Mouse (Mus musculus) hindbrain, embryonic 15.5 days (tissue): ENCODE results near the gene Gm3233. TPM values are rescaled to one million over a fixed set of nuclear protein-coding genes. Genes with fewer than 3 reads are reported as not detected.
"Not testable (repeated sequence)": the region's sequence is repeated elsewhere in the genome, so short reads cannot be mapped to it uniquely, and the experiment has no call there.

ENCODE experiments used
- ATAC-seq: fragments of 200-750 bp; cut with Nextera tagmentation; 2 replicates; pipeline ENCODE4 v1.8.0; 2017; ENCODE audit warnings: low read depth, moderate number of reproducible peaks, moderate TSS enrichment; ENCODE audit not compliant: low FRiP score
- H3K27ac ChIP-seq: fragments of 300-500 bp; sonication (generic); replicated peaks from 2 replicates; pipeline ENCODE4 v1.5.1; 2015; ENCODE audit warnings: mild to moderate bottlenecking, inconsistent platforms
- H3K27me3 ChIP-seq: fragments of 300-500 bp; sonication (generic); 2 replicates; pipeline ENCODE4 v1.6.1; 2015; ENCODE audit warnings: control low read depth, inconsistent platforms
- H3K36me3 ChIP-seq: fragments of 300-500 bp; sonication (generic); 2 replicates; pipeline ENCODE4 v1.6.1; 2015; ENCODE audit warnings: control low read depth, inconsistent platforms
- H3K4me1 ChIP-seq: fragments of 300-500 bp; sonication (generic); replicated peaks from 2 replicates; pipeline ENCODE4 v1.6.1; 2015; ENCODE audit warnings: control low read depth, inconsistent platforms
- H3K4me2 ChIP-seq: fragments of 300-500 bp; sonication (generic); 2 replicates; pipeline ENCODE4 v1.6.1; 2015; ENCODE audit warnings: moderate library complexity, mild to moderate bottlenecking, inconsistent platforms
- H3K4me3 ChIP-seq: fragments of 300-500 bp; sonication (generic); 2 replicates; pipeline ENCODE4 v1.5.1; 2015; ENCODE audit warnings: mild to moderate bottlenecking, inconsistent platforms
- H3K9ac ChIP-seq: fragments of 300-500 bp; sonication (generic); 2 replicates; pipeline ENCODE4 v1.6.1; 2015; ENCODE audit warnings: inconsistent platforms
- H3K9me3 ChIP-seq: fragments of 300-500 bp; sonication (generic); 2 replicates; pipeline ENCODE4 v1.6.1; 2016; ENCODE audit warnings: control low read depth, inconsistent platforms
- WGBS: fragments of 180-500 bp; shearing (Covaris S2); methylation state at CpG from one replicate; pipeline ENCODE4 v1.1.7; 2015; 5-methylcytosine and 5-hydroxymethylcytosine counted together
- polyA plus RNA-seq: library from polyadenylated mRNA; unstranded; fragments of >200 nt; fragmentation: Nextera tagmentation; extraction: Ambion mirVana; gene quantifications from 2 replicates; pipeline ENCODE4 v1.2.1, GENCODE M21; 2015

Gene Gm3233
- polyA plus RNA-seq, 1 experiment from 2014 or later, result not detected

GRCm38 (mm10) chr10:77771225-77771624 lies 11.7 kb upstream of the Gm3233 start, which contains the start of gene Gm3238:
TSS of gene Gm3238 (minus strand) at chr10:77771325.
- not testable (repeated sequence) for H3K4me1 ChIP-seq, H3K9ac ChIP-seq, H3K27ac ChIP-seq, H3K9me3 ChIP-seq, H3K4me3 ChIP-seq, H3K36me3 ChIP-seq, H3K27me3 ChIP-seq, H3K4me2 ChIP-seq, ATAC-seq
- no CpG with 5 or more reads among the region's 1 CpGs for WGBS

GRCm38 (mm10) chr10:77769727-77770126 lies 10.2 kb upstream of the Gm3233 start:
- 86% methylated on average over 1 of the region's 1 CpGs for WGBS
- no peak for ATAC-seq
- Histone ChIP-seq H3K9me3 (no peaks in the 10 kb centered on the region), H3K4me1 (no peaks in the 10 kb centered on the region), H3K9ac (no peak overlapping the region), H3K27me3 (no peaks in the 10 kb centered on the region), H3K4me3 (no peak overlapping the region), H3K27ac (no peak overlapping the region), H3K4me2 (no peak overlapping the region), H3K36me3 (no peaks in the 10 kb centered on the region)

- Histone ChIP-seq H3K36me3 (no peaks in the 10 kb centered on the region), H3K27me3 (no peaks in the 10 kb centered on the region), H3K9me3 (no peaks in the 10 kb centered on the region), H3K4me1 (no peaks in the 10 kb centered on the region), H3K4me2 (no peak overlapping the region), H3K4me3 (no peak overlapping the region), H3K27ac (no peak overlapping the region), H3K9ac (no peak overlapping the region)
- no peak for ATAC-seq
These were observed 6.0 kb downstream of the Gm3233 start for GRCm38 (mm10) chr10:77753448-77753847.

- not testable (repeated sequence) for H3K27me3 ChIP-seq, H3K4me2 ChIP-seq, H3K27ac ChIP-seq, ATAC-seq, H3K4me1 ChIP-seq, H3K4me3 ChIP-seq, H3K9ac ChIP-seq, H3K36me3 ChIP-seq, H3K9me3 ChIP-seq
- WGBS, result 61% methylated on average over 3 of the region's 3 CpGs
These were observed 7.2 kb downstream of the Gm3233 start for GRCm38 (mm10) chr10:77752312-77752711.

DNA sequence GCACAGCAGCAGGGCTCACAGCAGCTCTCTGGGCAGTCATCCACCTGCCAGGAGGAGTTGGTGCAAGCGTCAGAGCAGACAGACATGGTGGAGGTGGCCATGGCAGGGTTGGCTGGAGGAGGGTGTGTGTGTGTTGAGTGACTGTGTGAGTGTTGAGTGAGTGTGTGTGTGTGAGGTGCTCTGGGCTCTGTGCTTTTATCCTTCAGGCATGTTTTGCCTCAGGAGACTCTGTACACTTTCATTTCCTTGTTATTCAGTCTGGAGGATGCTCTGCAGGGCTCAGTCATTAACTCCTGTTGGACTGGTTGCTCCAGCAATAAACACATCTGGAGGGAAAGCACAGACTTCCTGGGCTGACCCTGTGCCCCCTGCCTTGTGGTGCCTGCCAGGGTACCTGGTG lies 8.2 kb downstream of the Gm3233 start, which contains the start of gene Gm9736:
Gm9736 (minus strand) TSS at position 101 of the 400 bp plus-strand sequence.
- H3K4me3 ChIP-seq, H3K27me3 ChIP-seq, H3K4me1 ChIP-seq, H3K27ac ChIP-seq, H3K36me3 ChIP-seq, H3K9ac ChIP-seq, H3K4me2 ChIP-seq, H3K9me3 ChIP-seq, ATAC-seq: not testable (repeated sequence)
- WGBS, result 67% methylated on average over 1 of the region's 1 CpGs

GRCm38 (mm10) chr10:77750686-77751085 lies 8.8 kb downstream of the Gm3233 start:
- not testable (repeated sequence) for H3K4me3 ChIP-seq

DNA sequence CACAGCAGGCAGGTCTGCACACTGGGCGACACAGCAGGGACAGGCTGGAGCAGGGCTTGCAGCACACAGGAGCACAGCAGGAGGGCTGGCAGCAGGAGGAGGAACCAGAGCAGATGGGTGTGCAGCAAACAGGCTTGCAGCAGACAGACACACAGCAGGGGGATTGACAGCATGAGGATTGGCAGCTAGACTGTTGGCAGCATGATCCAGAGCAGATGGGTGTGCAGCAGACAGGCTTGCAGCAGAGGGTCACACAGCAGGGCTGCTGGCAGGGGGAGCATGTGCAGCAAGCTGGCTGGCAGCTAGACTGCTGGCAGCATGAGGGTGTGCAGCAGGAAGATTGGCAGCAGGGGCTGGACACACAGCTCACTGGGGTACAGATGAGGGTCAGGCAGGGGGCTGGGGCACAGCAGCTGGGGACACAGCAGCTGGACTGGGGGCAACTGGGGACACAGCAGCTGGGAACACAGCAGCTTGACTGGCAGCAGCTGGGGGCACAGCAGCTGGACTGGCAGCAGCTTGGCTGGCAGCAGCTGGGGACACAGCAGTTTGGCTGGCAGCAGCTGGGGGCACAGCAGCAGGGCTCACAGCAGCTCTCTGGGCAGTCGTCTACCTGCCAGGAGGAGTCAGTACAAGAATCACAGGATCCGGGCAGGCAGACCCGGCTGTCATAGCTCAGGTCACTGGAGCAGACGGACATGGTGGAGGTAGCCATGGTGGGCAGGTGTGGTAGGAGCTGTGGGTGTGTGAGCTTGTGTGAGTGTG lies 17.4 kb downstream of the Gm3233 start, which contains the start of gene Gm18596:
Gm18596 (minus strand) TSS at position 715 of the 765 bp plus-strand sequence.
- not testable (repeated sequence) for ATAC-seq, H3K27me3 ChIP-seq, H3K4me3 ChIP-seq, H3K4me1 ChIP-seq, H3K9ac ChIP-seq, H3K27ac ChIP-seq, H3K36me3 ChIP-seq, H3K4me2 ChIP-seq, H3K9me3 ChIP-seq
- 46% methylated on average over 5 of the region's 5 CpGs for WGBS

More at GRCm38 (mm10) chr10:77750686-77751085, 8.8 kb downstream of the Gm3233 start:
- not testable (repeated sequence) for H3K36me3 ChIP-seq, H3K9me3 ChIP-seq, ATAC-seq, H3K9ac ChIP-seq, H3K27ac ChIP-seq, H3K4me1 ChIP-seq, H3K27me3 ChIP-seq, H3K4me2 ChIP-seq
- WGBS, result 59% methylated on average over 1 of the region's 1 CpGs

DNA sequence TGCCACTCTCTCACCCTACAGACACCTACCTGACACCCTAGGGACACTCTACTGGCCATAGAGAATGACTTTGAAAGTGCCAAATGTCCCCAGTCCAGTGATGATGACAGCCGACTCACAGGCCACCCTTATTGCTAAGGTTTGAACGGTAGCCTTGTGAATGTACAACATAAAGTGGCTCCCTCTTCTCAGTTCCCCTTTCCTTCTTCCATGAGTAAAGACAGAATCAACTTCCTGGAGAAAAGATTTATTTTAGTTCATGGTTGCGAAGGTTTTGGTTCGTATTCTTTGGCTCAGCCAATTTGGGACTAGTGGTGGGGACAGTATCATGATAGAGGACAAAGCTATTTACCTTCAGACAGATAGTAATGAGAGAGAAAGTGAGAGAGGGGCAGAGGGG lies 20.6 kb downstream of the Gm3233 start:
- H3K27me3 ChIP-seq, result no peaks in the 10 kb centered on the region
- H3K4me1 ChIP-seq, result no peaks in the 10 kb centered on the region
- no peak overlapping the region for H3K9ac ChIP-seq
- H3K4me2 ChIP-seq, result no peak overlapping the region
- no peak for ATAC-seq
- H3K4me3 ChIP-seq, result no peak overlapping the region
- 94% methylated on average over 4 of the region's 4 CpGs for WGBS
- H3K36me3 ChIP-seq, result no peaks in the 10 kb centered on the region
- H3K9me3 ChIP-seq, result no peaks in the 10 kb centered on the region
- no peak overlapping the region for H3K27ac ChIP-seq

- no peaks in the 10 kb centered on the region for H3K4me1 ChIP-seq
- WGBS, result 85% methylated on average over 1 of the region's 1 CpGs
- no peak overlapping the region for H3K27ac ChIP-seq
- H3K9me3 ChIP-seq, result no peaks in the 10 kb centered on the region
- H3K9ac ChIP-seq, result no peak overlapping the region
- no peak for ATAC-seq
- no peaks in the 10 kb centered on the region for H3K36me3 ChIP-seq
- H3K4me2 ChIP-seq, result no peak overlapping the region
- H3K4me3 ChIP-seq, result no peak overlapping the region
- H3K27me3 ChIP-seq, result no peaks in the 10 kb centered on the region
These were observed 23.6 kb downstream of the Gm3233 start for GRCm38 (mm10) chr10:77735928-77736327.

- H3K4me3 ChIP-seq, result no peak overlapping the region
- WGBS, result 56% methylated on average over 4 of the region's 4 CpGs
- H3K36me3 ChIP-seq, result no peaks in the 10 kb centered on the region
- H3K4me1 ChIP-seq, result no peaks in the 10 kb centered on the region
- no peaks in the 10 kb centered on the region for H3K27me3 ChIP-seq
- no peak overlapping the region for H3K9ac ChIP-seq
- no peaks in the 10 kb centered on the region for H3K9me3 ChIP-seq
- no peak overlapping the region for H3K27ac ChIP-seq
- no peak overlapping the region for H3K4me2 ChIP-seq
- ATAC-seq, result no peak
These were observed 30.2 kb downstream of the Gm3233 start for GRCm38 (mm10) chr10:77729241-77729640.

GRCm38 (mm10) chr10:77728280-77728679 lies 31.2 kb downstream of the Gm3233 start:
- no peak overlapping the region for H3K9ac ChIP-seq
- no peak for ATAC-seq

GRCm38 (mm10) chr10:77726186-77726585 lies 33.3 kb downstream of the Gm3233 start, which contains the start of gene Gm10100:
TSS of gene Gm10100 (plus strand) at chr10:77726486.
- Histone ChIP-seq H3K4me3 (no peak within 1 kb of the TSS), H3K27ac (no peak within 1 kb of the TSS), H3K27me3 (no peaks in the 10 kb centered on the region), H3K9ac (no peak within 1 kb of the TSS), H3K4me2 (no peak within 1 kb of the TSS), H3K36me3 (no peaks in the 10 kb centered on the region), H3K9me3 (no peaks in the 10 kb centered on the region), H3K4me1 (no peaks in the 10 kb centered on the region)
- 36% methylated on average over 3 of the region's 3 CpGs for WGBS
- ATAC-seq, result no peak

More at GRCm38 (mm10) chr10:77728280-77728679, 31.2 kb downstream of the Gm3233 start:
- Histone ChIP-seq H3K4me2 (no peak overlapping the region), H3K4me1 (no peaks in the 10 kb centered on the region), H3K9me3 (no peaks in the 10 kb centered on the region), H3K4me3 (no peak overlapping the region), H3K27me3 (no peaks in the 10 kb centered on the region), H3K27ac (no peak overlapping the region), H3K36me3 (no peaks in the 10 kb centered on the region)
- 71% methylated on average over 4 of the region's 4 CpGs for WGBS
